ENCODE assay signal across 25 mouse cellular contexts in the genomic region with DNA sequence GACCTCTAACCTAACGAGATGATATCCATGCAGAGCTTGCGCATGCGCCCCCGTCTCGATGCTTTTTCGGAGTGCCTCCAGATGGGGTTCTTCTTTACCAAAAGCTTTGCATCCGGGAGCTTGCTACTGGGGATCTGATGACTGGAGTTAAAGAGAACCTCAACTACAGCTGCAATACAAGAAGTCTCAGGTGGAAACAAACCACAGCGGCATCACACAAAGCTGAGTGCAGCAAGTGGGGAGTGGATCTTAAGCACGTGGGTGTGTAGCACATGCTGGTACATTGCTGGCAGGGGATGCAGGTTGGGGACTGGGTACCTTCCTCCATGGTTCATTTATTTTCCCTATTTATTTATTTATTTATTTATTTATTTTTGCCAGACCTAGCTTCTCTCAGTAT. TPM values are rescaled to one million over a fixed set of nuclear protein-coding genes. Genes with fewer than 3 reads are reported as not detected.
DNase-seq lines count a peak whose midpoint lies in the region; TF ChIP-seq lines count a peak whose summit lies in the region.
"Had no signal": no experiment of that assay in that cellular context is flagged by ENCODE, and none has a peak within 500 bp of the region (broad histone marks: within the 10 kb centered on the region; RNA-seq: fewer than 3 reads in every experiment).

No protein-coding gene starts in this region.

- no peaks in the 10 kb centered on the region; the same call in 1 of the 2 replicates for H3K27me3 ChIP-seq in kidney, adult 2 months (replicated peaks; ENCODE audit: control insufficient read depth, insufficient read depth, low read length)
- H3K27me3 ChIP-seq in embryonic facial prominence, embryonic 10.5 days (replicated peaks; ENCODE audit: low read depth, poor library complexity, severe bottlenecking): no peaks in the 10 kb centered on the region
- no peaks in the 10 kb centered on the region for H3K27me3 ChIP-seq in heart, adult 2 months (ENCODE audit: control insufficient read depth, insufficient read depth, low read length)
- H3K27me3 ChIP-seq: CH12.LX; forebrain, embryonic 12.5 days; heart, embryonic 12.5 days; limb, embryonic 12.5 days; liver, embryonic 12.5 days; midbrain, embryonic 12.5 days had no signal

- H3K9me3 ChIP-seq in embryonic facial prominence, embryonic 10.5 days: no peaks in the 10 kb centered on the region
- H3K9me3 ChIP-seq: forebrain, embryonic 12.5 days; G1E; heart, embryonic 12.5 days; limb, embryonic 12.5 days; liver, embryonic 12.5 days; midbrain, embryonic 12.5 days had no signal

- no peak overlapping the region for H3K27ac ChIP-seq in kidney, adult 2 months (ENCODE audit: insufficient read depth, low read depth, low read length)
- H3K27ac ChIP-seq in embryonic facial prominence, embryonic 10.5 days (replicated peaks): no peak overlapping the region
- H3K27ac ChIP-seq in heart, adult 2 months: no peak overlapping the region
- H3K27ac ChIP-seq: forebrain, embryonic 12.5 days; hindbrain, postnatal 0 days; limb, embryonic 12.5 days; liver, embryonic 12.5 days; midbrain, embryonic 12.5 days had no signal

- no peak for TF ChIP-seq EP300 in heart, adult 2 months (IDR thresholded peaks at IDR 0.05; ENCODE audit: insufficient read depth, low read depth, low read length)

- 87% methylated on average over 9 of the region's 9 CpGs for WGBS in kidney, adult 2 months
- WGBS in embryonic facial prominence, embryonic 10.5 days: 52% methylated on average over 9 of the region's 9 CpGs
- WGBS in heart, adult 2 months: 88% methylated on average over 9 of the region's 9 CpGs

- DNase-seq in kidney, adult 2 months: peak; percentile 15
- no peak for DNase-seq in kidney, postnatal 10 days
- DNase-seq in embryonic facial prominence, embryonic 10.5 days (ENCODE audit: low spot score): peak; percentile 55
- DNase-seq in naive thymus-derived CD4-positive, alpha-beta T cell, adult 2 months (ENCODE audit: low read depth): peak; percentile 29
- peak; percentile 67 for DNase-seq in thymus, postnatal 25 days
- DNase-seq in heart, adult 2 months: no peak
- no peak for DNase-seq in heart, adult 8-10 months (ENCODE audit: low spot score)
- no peak for DNase-seq in heart, postnatal 25 days (ENCODE audit: low spot score)
- DNase-seq: adrenal gland, postnatal 25 days; cerebellum, adult 9-10 months; gastrocnemius, postnatal 36 days; heart, postnatal 10 days; lung, adult 18-20 months; lung, postnatal 14 days; right cerebral cortex, postnatal 14 days; spleen, adult 18-20 months had no signal

- H3K4me1 ChIP-seq in kidney, adult 2 months (ENCODE audit: control insufficient read depth, insufficient read depth, low read length): peaks cover 6% of the 10 kb centered on the region; the same call in 1 of the 2 replicates
- H3K4me1 ChIP-seq in embryonic facial prominence, embryonic 10.5 days: peaks cover 11% of the 10 kb centered on the region
- H3K4me1 ChIP-seq in heart, adult 2 months (ENCODE audit: control insufficient read depth, insufficient read depth, low read length): no peaks in the 10 kb centered on the region
- H3K4me1 ChIP-seq: limb, embryonic 12.5 days; liver, embryonic 12.5 days had no signal

- no peaks in the 10 kb centered on the region for H3K36me3 ChIP-seq in kidney, adult 2 months (ENCODE audit: control insufficient read depth, insufficient read depth, low read length)
- H3K36me3 ChIP-seq in embryonic facial prominence, embryonic 10.5 days (replicated peaks): no peaks in the 10 kb centered on the region
- no peaks in the 10 kb centered on the region for H3K36me3 ChIP-seq in heart, adult 2 months (ENCODE audit: control insufficient read depth, insufficient read depth, low read length)
- H3K36me3 ChIP-seq: forebrain, embryonic 12.5 days; G1E; heart, embryonic 12.5 days; limb, embryonic 12.5 days; liver, embryonic 12.5 days; midbrain, embryonic 12.5 days had no signal

- no peak for TF ChIP-seq POLR2A in kidney, adult 2 months (IDR thresholded peaks at IDR 0.05; ENCODE audit: low read depth, low read length)
- TF ChIP-seq POLR2A in heart, adult 2 months (IDR thresholded peaks at IDR 0.05; ENCODE audit: insufficient read depth, low read depth, low read length): no peak

- no peak overlapping the region for H3K9ac ChIP-seq in heart, adult 2 months (ENCODE audit: low read depth, low read length)
- H3K9ac ChIP-seq: forebrain, embryonic 12.5 days; heart, embryonic 12.5 days; limb, embryonic 12.5 days; liver, embryonic 12.5 days; midbrain, embryonic 12.5 days had no signal

- no peak overlapping the region for H3K4me3 ChIP-seq in kidney, adult 2 months (ENCODE audit: insufficient read depth, low read depth, low read length)
- H3K4me3 ChIP-seq in embryonic facial prominence, embryonic 10.5 days: no peak overlapping the region
- no peak overlapping the region for H3K4me3 ChIP-seq in heart, adult 2 months
- H3K4me3 ChIP-seq: erythroblast, embryonic 14.5 days; forebrain, embryonic 12.5 days; heart, embryonic 12.5 days; limb, embryonic 12.5 days; liver, embryonic 12.5 days; midbrain, embryonic 12.5 days had no signal

- H3K79me2 ChIP-seq in heart, adult 2 months (replicated peaks; ENCODE audit: control insufficient read depth, insufficient read depth, low read length): no peaks in the 10 kb centered on the region

- intact Hi-C loops in heart, adult 2 months (cut with DNase I): no loop called here
- intact Hi-C loops in heart, postnatal 25 days (cut with DNase I): loop anchor here (10.0 kb wide), 1 partner anchor 446 kb away; no protein-coding TSS in a partner anchor

- TF ChIP-seq CTCF in kidney, adult 2 months (conservative IDR thresholded peaks at IDR 0.05; ENCODE audit: insufficient read depth, insufficient read length, low read depth, low read length): no peak
- TF ChIP-seq CTCF in heart, adult 2 months (IDR thresholded peaks at IDR 0.05): no peak

RNA-seq across cellular contexts. Expression of a gene that starts 22.9 kb away (rescaled TPM):
- 6.1 and 9.9 TPM in 2 replicates for polyA plus RNA-seq in kidney, adult 2 months (2012; rRNA removed)
- polyA plus RNA-seq in embryonic facial prominence, embryonic 10.5 days (2016; fragmentation: Nextera tagmentation; extraction: Ambion mirVana): 43.2 TPM in 2 replicates
- 10 to 100 TPM; 72.2 to 81.3 TPM for total RNA-seq in heart, adult 2 months (2021)
- 7.3 and 17.5 TPM in 2 replicates for polyA plus RNA-seq in heart, adult 2 months (2012; rRNA removed)
- 10 to 100 TPM; 69.3 to 74.4 (median 71.9) TPM for total RNA-seq in heart, adult 8-10 months (2022)
- 10 to 100 TPM; 77.9 to 83.9 TPM for total RNA-seq in heart, postnatal 25 days (2021)
- polyA plus RNA-seq: G1E had no signal

Comparison
In these comparisons a context has a peak if more than half of its experiments do, and no peak if none do; other contexts are left out.
1. DNase-seq: peak in kidney, adult 2 months (single experiment), embryonic facial prominence, embryonic 10.5 days (single experiment), naive thymus-derived CD4-positive, alpha-beta T cell, adult 2 months (single experiment) and thymus, postnatal 25 days (single experiment); none in kidney, postnatal 10 days (single experiment), heart, adult 2 months (0 of 2), heart, adult 8-10 months (single experiment) and heart, postnatal 25 days (single experiment).